Mouse (Mus musculus): ENCODE results near the gene Farp1.
A peak's percentile ranks its signal among the peaks of the same experiment; 100 is the strongest.

Gene Farp1

GRCm38 (mm10) chr14:121254869-121255268 is 219.9 kb downstream of the Farp1 start:
- DNase-seq (ENCODE audit: inconsistent age in 2 of 2, low spot score in 1 of 2): no peak

GRCm38 (mm10) chr14:121255469-121255868 is 220.5 kb downstream of the Farp1 start:
- DNase-seq (ENCODE audit: inconsistent age in 2 of 2, low spot score in 1 of 2): peak in 1 of 2 experiments; percentile 59

- peak in 1 of 2 experiments; percentile 63 for DNase-seq (ENCODE audit: inconsistent age in 2 of 2, low spot score in 1 of 2)
Observed at GRCm38 (mm10) chr14:121256896-121257295, 221.9 kb downstream of the Farp1 start.

- no peak for DNase-seq (ENCODE audit: inconsistent age in 2 of 2, low spot score in 1 of 2)
Observed at GRCm38 (mm10) chr14:121259332-121259731, 224.3 kb downstream of the Farp1 start.

GRCm38 (mm10) chr14:121259789-121260188 is 224.8 kb downstream of the Farp1 start:
- peak; percentile 53 to 83 for DNase-seq (ENCODE audit: inconsistent age in 2 of 2, low spot score in 1 of 2)

GRCm38 (mm10) chr14:121261229-121261879 is 226.4 kb downstream of the Farp1 start:
- no peak for DNase-seq (ENCODE audit: inconsistent age in 2 of 2, low spot score in 1 of 2)

GRCm38 (mm10) chr14:121262606-121263005 is 227.6 kb downstream of the Farp1 start:
- no peak for DNase-seq (ENCODE audit: inconsistent age in 2 of 2, low spot score in 1 of 2)

GRCm38 (mm10) chr14:121263912-121264311 is 228.9 kb downstream of the Farp1 start:
- no peak for DNase-seq (ENCODE audit: inconsistent age in 2 of 2, low spot score in 1 of 2)

GRCm38 (mm10) chr14:121264453-121264852 is 229.5 kb downstream of the Farp1 start:
- no peak for DNase-seq (ENCODE audit: inconsistent age in 2 of 2, low spot score in 1 of 2)

- no peak for DNase-seq (ENCODE audit: inconsistent age in 2 of 2, low spot score in 1 of 2)
Observed at GRCm38 (mm10) chr14:121267801-121268200, 232.8 kb downstream of the Farp1 start.

- DNase-seq (ENCODE audit: inconsistent age in 2 of 2, low spot score in 1 of 2): no peak
Observed at GRCm38 (mm10) chr14:121270490-121270889, 235.5 kb downstream of the Farp1 start.

GRCm38 (mm10) chr14:121274985-121275384 is 240.0 kb downstream of the Farp1 start:
- DNase-seq (ENCODE audit: inconsistent age in 2 of 2, low spot score in 1 of 2): no peak

- no peak for DNase-seq (ENCODE audit: inconsistent age in 2 of 2, low spot score in 1 of 2)
Observed at GRCm38 (mm10) chr14:121276016-121276415, 241.0 kb downstream of the Farp1 start.

GRCm38 (mm10) chr14:121279106-121279505 is 244.1 kb downstream of the Farp1 start:
- DNase-seq (ENCODE audit: inconsistent age in 2 of 2, low spot score in 1 of 2): peak; percentile 85 to 95

GRCm38 (mm10) chr14:121280601-121281335 is 245.8 kb downstream of the Farp1 start:
- peak; percentile 51 to 76 for DNase-seq (ENCODE audit: inconsistent age in 2 of 2, low spot score in 1 of 2)

GRCm38 (mm10) chr14:121281336-121281710 is 246.3 kb downstream of the Farp1 start:
- DNase-seq (ENCODE audit: inconsistent age in 2 of 2, low spot score in 1 of 2): peak; percentile 62 to 84

- DNase-seq (ENCODE audit: inconsistent age in 2 of 2, low spot score in 1 of 2): peak; percentile 59 to 84
Observed at GRCm38 (mm10) chr14:121285379-121286120, 250.6 kb downstream of the Farp1 start.

- DNase-seq (ENCODE audit: inconsistent age in 2 of 2, low spot score in 1 of 2): no peak
Observed at GRCm38 (mm10) chr14:121291881-121292280, 256.9 kb downstream of the Farp1 start.

- DNase-seq (ENCODE audit: inconsistent age in 2 of 2, low spot score in 1 of 2): no peak
Observed at GRCm38 (mm10) chr14:121292391-121292790, 257.4 kb downstream of the Farp1 start.

- DNase-seq (ENCODE audit: inconsistent age in 2 of 2, low spot score in 1 of 2): no peak
Observed at GRCm38 (mm10) chr14:121294484-121294883, 259.5 kb downstream of the Farp1 start.

- DNase-seq (ENCODE audit: inconsistent age in 2 of 2, low spot score in 1 of 2): no peak
Observed at GRCm38 (mm10) chr14:121297103-121297502, 262.1 kb downstream of the Farp1 start.

- DNase-seq (ENCODE audit: inconsistent age in 2 of 2, low spot score in 1 of 2): no peak
Observed at GRCm38 (mm10) chr14:121298537-121298936, 263.5 kb downstream of the Farp1 start.
